Comparison of ENCODE assay signal across 24 mouse cellular contexts in the genomic region with DNA sequence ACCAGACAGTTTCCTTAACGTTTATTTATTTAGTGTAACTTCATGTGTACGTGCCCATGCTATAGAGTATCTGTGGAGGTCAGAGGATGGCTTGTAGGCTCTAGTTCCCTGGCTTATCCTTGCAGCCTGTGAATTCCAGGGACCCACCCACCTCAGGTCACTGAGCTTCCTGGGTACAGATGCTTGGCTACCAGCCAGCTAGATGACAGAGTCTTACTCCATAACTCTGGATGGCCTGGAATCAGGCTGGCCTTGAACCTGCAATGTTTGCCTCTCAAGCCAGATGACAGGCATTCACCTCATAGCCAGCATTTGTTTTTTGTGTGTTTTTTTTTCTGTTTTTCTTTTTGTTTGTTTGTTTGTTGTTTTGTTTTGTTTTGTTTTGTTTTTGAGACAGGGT. TPM values are rescaled to one million over a fixed set of nuclear protein-coding genes. Genes with fewer than 3 reads are reported as not detected.
"Had no signal": no experiment of that assay in that cellular context is flagged by ENCODE, and none has a peak within 500 bp of the region (broad histone marks: within the 10 kb centered on the region; RNA-seq: fewer than 3 reads in every experiment).

No protein-coding gene starts in this region.

- H3K4me3 ChIP-seq: heart, embryonic 10.5 days; heart, embryonic 12.5 days; hindbrain, embryonic 10.5 days; hindbrain, embryonic 12.5 days; intestine, embryonic 15.5 days; layer of hippocampus, adult 2 months; left cerebral cortex, adult 2 months; limb, embryonic 10.5 days; limb, embryonic 12.5 days had no signal

- H3K27ac ChIP-seq: heart, embryonic 10.5 days; hindbrain, embryonic 10.5 days; hindbrain, embryonic 12.5 days; hindbrain, embryonic 14.5 days; intestine, embryonic 15.5 days; layer of hippocampus, adult 2 months; left cerebral cortex, adult 2 months; limb, embryonic 10.5 days; limb, embryonic 12.5 days; liver, embryonic 14.5 days had no signal

- H3K36me3 ChIP-seq: heart, embryonic 10.5 days; heart, embryonic 12.5 days; hindbrain, embryonic 10.5 days; hindbrain, embryonic 12.5 days; intestine, embryonic 15.5 days; limb, embryonic 10.5 days; limb, embryonic 12.5 days had no signal

- H3K4me2 ChIP-seq: heart, embryonic 12.5 days; hindbrain, embryonic 12.5 days; hindbrain, embryonic 14.5 days; intestine, embryonic 15.5 days; limb, embryonic 12.5 days had no signal

- DNase-seq: gastrocnemius, postnatal 14 days; heart, adult 18-20 months; heart, postnatal 10 days; heart, postnatal 4 days; kidney, adult 18-20 months; kidney, adult 8-10 months; kidney, postnatal 10 days; kidney, postnatal 25 days; kidney, postnatal 4 days had no signal

- H3K9me3 ChIP-seq: heart, embryonic 10.5 days; heart, embryonic 12.5 days; hindbrain, embryonic 10.5 days; hindbrain, embryonic 12.5 days; intestine, embryonic 15.5 days; limb, embryonic 10.5 days; limb, embryonic 12.5 days had no signal

- H3K9ac ChIP-seq: heart, embryonic 12.5 days; hindbrain, embryonic 12.5 days; hindbrain, embryonic 14.5 days; intestine, embryonic 15.5 days; limb, embryonic 12.5 days; liver, embryonic 14.5 days had no signal

- ATAC-seq: hindbrain, embryonic 16.5 days; inflammation-experienced regulatory T-cells, adult 6 months; intestine, embryonic 15.5 days had no signal

- H3K4me1 ChIP-seq: hindbrain, embryonic 12.5 days; limb, embryonic 10.5 days; limb, embryonic 12.5 days had no signal

RNA-seq across cellular contexts. Expression of gene Jsrp1, which starts 3.9 kb away (rescaled TPM):
- total RNA-seq: granulocyte monocyte progenitor cell, adult 5-6 weeks had no signal
- polyA plus RNA-seq: inflammation-experienced regulatory T-cells, adult 6 months; liver, embryonic 14.5 days had no signal

RNA-seq across cellular contexts. Expression of gene Amh, which starts 12.1 kb away (rescaled TPM):
- polyA plus RNA-seq: heart, embryonic 10.5 days; hindbrain, embryonic 12.5 days; hindbrain, embryonic 14.5 days; hindbrain, embryonic 16.5 days; inflammation-experienced regulatory T-cells, adult 6 months; intestine, embryonic 15.5 days; kidney, embryonic 14.5 days; limb, embryonic 10.5 days; limb, embryonic 12.5 days had no signal
